Mouse (Mus musculus) heart, embryonic 15.5 days (tissue): ENCODE results near the gene Olfr672. TPM values are rescaled to one million over a fixed set of nuclear protein-coding genes. Genes with fewer than 3 reads are reported as not detected.
"Not testable (repeated sequence)": the region's sequence is repeated elsewhere in the genome, so short reads cannot be mapped to it uniquely, and the experiment has no call there.

Source experiments
- ATAC-seq: fragments of 200-750 bp; cut with Nextera tagmentation; replicated peaks from 2 replicates; pipeline ENCODE4 v1.8.0; 2017; ENCODE audit warnings: low read depth, moderate TSS enrichment; ENCODE audit not compliant: insufficient number of reproducible peaks, insufficient read depth, low FRiP score
- H3K27ac ChIP-seq: fragments of 300-500 bp; sonication (generic); 2 replicates; pipeline ENCODE4 v1.5.1; 2015; ENCODE audit warnings: mild to moderate bottlenecking, inconsistent platforms
- H3K27me3 ChIP-seq: fragments of 300-500 bp; sonication (generic); 2 replicates; pipeline ENCODE4 v1.6.1; 2015; ENCODE audit warnings: inconsistent platforms
- H3K36me3 ChIP-seq: fragments of 300-500 bp; sonication (generic); 2 replicates; pipeline ENCODE4 v1.6.1; 2015; ENCODE audit warnings: mild to moderate bottlenecking, inconsistent platforms
- H3K4me1 ChIP-seq: fragments of 300-500 bp; sonication (generic); replicated peaks from 2 replicates; pipeline ENCODE4 v1.6.1; 2015; ENCODE audit warnings: inconsistent platforms
- H3K4me2 ChIP-seq: fragments of 300-500 bp; sonication (generic); 2 replicates; pipeline ENCODE4 v1.6.1; 2015; ENCODE audit warnings: inconsistent platforms, mild to moderate bottlenecking, moderate library complexity
- H3K4me3 ChIP-seq: fragments of 300-500 bp; sonication (generic); 2 replicates; pipeline ENCODE4 v1.5.1; 2015; ENCODE audit warnings: mild to moderate bottlenecking, inconsistent platforms
- H3K9ac ChIP-seq: fragments of 300-500 bp; sonication (generic); 2 replicates; pipeline ENCODE4 v1.6.1; 2015; ENCODE audit warnings: mild to moderate bottlenecking, inconsistent platforms
- H3K9me3 ChIP-seq: fragments of 300-500 bp; sonication (generic); replicated peaks from 2 replicates; pipeline ENCODE4 v1.6.1; 2016; ENCODE audit warnings: inconsistent platforms
- WGBS: fragments of 180-500 bp; shearing (Covaris S2); methylation state at CpG from one replicate; pipeline ENCODE4 v1.1.7; 2015; ENCODE audit warnings: mixed read lengths; 5-methylcytosine and 5-hydroxymethylcytosine counted together
- polyA plus RNA-seq: library from polyadenylated mRNA; unstranded; fragments of >200 nt; fragmentation: Nextera tagmentation; extraction: Ambion mirVana; gene quantifications from 2 replicates; pipeline ENCODE4 v1.2.1, GENCODE M21; 2015

The Olfr672 gene
- polyA plus RNA-seq = not detected in 2 replicates

DNA sequence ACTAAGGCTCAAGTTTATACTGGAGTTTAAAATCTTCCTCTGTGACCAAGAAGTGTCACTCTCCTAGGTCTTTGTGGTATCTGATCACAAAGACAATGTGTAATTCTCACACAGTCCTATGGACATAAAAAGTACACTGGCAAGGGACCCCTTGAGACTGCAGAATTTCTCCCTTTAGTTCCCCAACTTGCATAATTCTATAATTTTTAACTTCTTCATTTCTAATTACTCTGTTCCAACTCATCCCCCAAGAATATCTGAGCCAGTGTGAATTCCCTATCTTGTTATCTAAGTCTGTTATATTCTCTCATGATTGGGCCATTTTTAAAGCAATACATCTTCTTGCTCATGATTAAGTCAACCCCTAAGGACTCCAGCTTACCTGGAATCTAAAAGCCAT is at the start of gene Olfr672:
Gene Olfr672 (minus strand): TSS at position 101 of the 400 bp plus-strand sequence.
- no peak for ATAC-seq

DNA sequence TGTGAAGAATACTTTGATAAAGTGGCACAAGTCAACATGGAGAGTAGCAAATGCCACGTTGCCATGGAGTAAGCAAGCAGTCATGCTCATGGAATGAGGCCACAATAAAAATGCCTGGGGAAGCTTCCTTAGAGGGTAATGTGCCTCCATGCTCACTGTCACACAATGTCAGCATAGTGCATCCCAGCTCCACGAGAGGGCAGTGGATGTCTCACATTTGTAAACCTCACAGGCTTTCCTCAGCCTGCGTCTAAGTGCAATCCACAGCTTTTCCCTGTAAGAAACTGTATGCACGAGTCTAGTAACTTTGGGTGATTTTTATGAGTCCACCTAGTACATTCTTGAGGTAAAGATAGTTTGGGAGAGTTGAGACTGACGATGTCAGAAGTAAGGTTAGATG is 32.0 kb upstream of the Olfr672 start:
- H3K27me3 ChIP-seq, H3K36me3 ChIP-seq, H3K4me2 ChIP-seq, H3K9ac ChIP-seq, H3K9me3 ChIP-seq, H3K4me1 ChIP-seq, H3K27ac ChIP-seq, H3K4me3 ChIP-seq, ATAC-seq: not testable (repeated sequence)
- WGBS = 51% methylated on average over 5 of the region's 5 CpGs

More for the DNA sequence above, at the start of gene Olfr672:
- Histone ChIP-seq H3K4me2 (no peak within 1 kb of the TSS), H3K27me3 (no peaks in the 10 kb centered on the region), H3K4me1 (no peaks in the 10 kb centered on the region), H3K36me3 (no peaks in the 10 kb centered on the region), H3K9me3 (no peaks in the 10 kb centered on the region), H3K4me3 (no peak within 1 kb of the TSS), H3K27ac (no peak within 1 kb of the TSS), H3K9ac (no peak within 1 kb of the TSS)

DNA sequence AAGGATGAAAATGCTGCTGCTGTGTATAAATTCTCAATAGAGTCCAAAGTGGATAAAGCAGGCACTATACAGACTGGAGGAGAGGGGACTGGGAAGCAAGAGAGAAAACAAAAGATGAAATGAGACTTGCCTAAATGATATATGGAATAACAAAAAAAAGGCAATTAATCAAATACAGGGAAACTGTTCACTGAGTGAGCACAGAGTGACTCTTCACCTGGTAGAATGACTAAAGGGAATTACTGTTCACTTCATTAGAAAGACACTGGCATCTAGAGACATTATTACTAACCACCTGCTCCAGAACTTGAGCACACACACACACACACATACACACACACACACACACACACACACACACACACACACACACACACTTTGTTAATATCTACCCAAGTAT is 30.6 kb upstream of the Olfr672 start, which contains the start of gene Olfr676:
Gene Olfr676 (plus strand): TSS at position 301 of the 400 bp plus-strand sequence.
- Histone ChIP-seq H3K27me3 (no peaks in the 10 kb centered on the region), H3K9me3 (no peaks in the 10 kb centered on the region), H3K36me3 (no peaks in the 10 kb centered on the region), H3K4me3 (no peak within 1 kb of the TSS), H3K4me1 (no peaks in the 10 kb centered on the region), H3K27ac (no peak within 1 kb of the TSS), H3K9ac (no peak within 1 kb of the TSS), H3K4me2 (no peak within 1 kb of the TSS)
- no peak for ATAC-seq

DNA sequence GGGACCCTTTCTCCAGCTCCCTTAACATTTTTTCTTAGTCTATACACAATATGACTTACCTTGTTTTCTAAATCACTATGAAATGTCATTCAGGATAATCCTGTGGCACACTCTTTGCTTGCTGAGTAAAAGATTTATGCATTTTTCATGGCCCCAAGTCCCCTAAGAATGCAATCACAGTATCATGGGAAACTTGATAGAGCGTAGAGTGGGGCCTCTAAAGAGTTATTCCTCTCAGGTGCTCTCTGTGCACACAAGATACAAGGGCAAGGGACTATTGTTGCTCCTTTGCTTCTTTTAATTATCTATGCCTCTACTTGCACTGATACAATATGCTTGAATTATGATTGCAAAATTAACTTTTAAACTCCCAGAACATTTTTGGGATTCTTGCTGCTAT is 26.5 kb upstream of the Olfr672 start, which contains the start of gene Olfr675:
Gene Olfr675 (minus strand): TSS at position 101 of the 400 bp plus-strand sequence.
- Histone ChIP-seq H3K36me3 (no peaks in the 10 kb centered on the region), H3K4me3 (no peak within 1 kb of the TSS), H3K4me1 (no peaks in the 10 kb centered on the region), H3K4me2 (no peak within 1 kb of the TSS), H3K27ac (no peak within 1 kb of the TSS), H3K9ac (no peak within 1 kb of the TSS), H3K27me3 (no peaks in the 10 kb centered on the region), H3K9me3 (no peaks in the 10 kb centered on the region)
- WGBS = 77% methylated on average over 1 of the region's 1 CpGs
- no peak for ATAC-seq

DNA sequence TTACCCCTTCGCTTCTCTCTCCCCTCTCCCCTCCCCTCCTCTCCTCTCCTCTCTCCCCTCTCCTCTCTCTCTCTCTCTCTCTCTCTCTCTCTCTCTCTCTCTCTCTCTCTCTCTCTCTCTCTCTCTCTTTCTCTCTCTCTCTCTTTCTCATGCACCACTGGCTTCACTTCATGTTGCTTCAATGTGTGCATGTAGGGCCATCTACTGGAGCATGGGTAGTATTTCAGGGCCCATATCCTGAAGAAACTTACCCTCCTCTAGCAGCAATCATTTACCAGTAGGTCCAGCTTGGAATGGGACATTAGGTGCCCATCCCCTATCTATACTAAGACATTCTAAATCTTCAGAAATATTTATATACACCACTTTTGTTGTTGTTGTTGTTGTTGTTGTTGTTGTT is 20.7 kb upstream of the Olfr672 start:
- no peaks in the 10 kb centered on the region for H3K27me3 ChIP-seq
- H3K4me2 ChIP-seq = no peak overlapping the region
- no peak for ATAC-seq
- H3K4me3 ChIP-seq = no peak overlapping the region
- no peaks in the 10 kb centered on the region for H3K4me1 ChIP-seq
- H3K27ac ChIP-seq = no peak overlapping the region
- H3K36me3 ChIP-seq = no peaks in the 10 kb centered on the region
- no peaks in the 10 kb centered on the region for H3K9me3 ChIP-seq
- no peak overlapping the region for H3K9ac ChIP-seq
- 57% methylated on average over 1 of the region's 1 CpGs for WGBS

DNA sequence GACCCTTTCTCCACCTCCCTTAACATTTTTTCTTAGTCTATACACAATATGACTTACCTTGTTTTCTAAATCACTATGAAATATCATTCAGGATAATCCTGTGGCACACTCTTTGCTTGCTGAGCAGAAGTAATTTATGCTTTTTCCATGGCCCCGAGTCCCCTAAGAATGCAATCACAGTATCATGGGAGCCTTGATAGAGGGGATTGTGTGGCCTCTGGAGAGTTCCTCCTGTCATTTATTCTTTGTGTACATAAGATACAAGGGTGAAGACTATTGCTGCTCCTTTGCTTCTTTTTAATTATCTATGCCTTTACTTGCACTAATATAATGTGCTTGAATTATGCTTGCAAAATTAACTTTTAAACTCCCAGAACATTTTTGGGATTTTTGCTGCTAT is 22.8 kb downstream of the Olfr672 start, which contains the start of gene Olfr671:
Gene Olfr671 (minus strand): TSS at position 101 of the 400 bp plus-strand sequence.
- no peak for ATAC-seq
- no peak within 1 kb of the TSS for H3K27ac ChIP-seq
- no peak within 1 kb of the TSS for H3K9ac ChIP-seq
- no peaks in the 10 kb centered on the region for H3K4me1 ChIP-seq
- no peak within 1 kb of the TSS for H3K4me3 ChIP-seq
- 63% methylated on average over 1 of the region's 1 CpGs for WGBS
- no peaks in the 10 kb centered on the region for H3K27me3 ChIP-seq
- H3K4me2 ChIP-seq = no peak within 1 kb of the TSS
- H3K36me3 ChIP-seq = no peaks in the 10 kb centered on the region
- no peaks in the 10 kb centered on the region for H3K9me3 ChIP-seq

DNA sequence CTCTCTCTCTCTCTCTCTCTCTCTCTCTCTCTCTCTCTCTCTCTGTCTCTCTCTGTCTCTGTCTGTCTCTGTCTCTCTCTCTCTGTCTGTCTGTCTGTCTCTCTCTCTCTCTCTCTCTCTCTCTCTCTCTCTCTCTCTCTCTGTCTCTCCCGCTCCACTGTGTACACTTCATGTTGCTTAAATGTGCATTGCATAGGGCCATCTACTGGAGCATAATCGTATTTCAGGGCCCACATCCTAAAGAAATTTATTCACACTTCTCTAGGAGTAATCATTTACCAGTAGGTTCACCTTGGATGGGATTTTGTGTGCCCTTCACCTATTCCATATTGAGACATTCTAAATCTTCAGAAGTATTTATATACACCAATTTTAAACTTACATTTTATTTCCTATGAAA is 29.3 kb downstream of the Olfr672 start:
- 62% methylated on average over 2 of the region's 2 CpGs for WGBS
- H3K4me3 ChIP-seq, H3K4me2 ChIP-seq, H3K9me3 ChIP-seq, H3K27me3 ChIP-seq, H3K36me3 ChIP-seq, H3K9ac ChIP-seq, H3K4me1 ChIP-seq, ATAC-seq, H3K27ac ChIP-seq: not testable (repeated sequence)

DNA sequence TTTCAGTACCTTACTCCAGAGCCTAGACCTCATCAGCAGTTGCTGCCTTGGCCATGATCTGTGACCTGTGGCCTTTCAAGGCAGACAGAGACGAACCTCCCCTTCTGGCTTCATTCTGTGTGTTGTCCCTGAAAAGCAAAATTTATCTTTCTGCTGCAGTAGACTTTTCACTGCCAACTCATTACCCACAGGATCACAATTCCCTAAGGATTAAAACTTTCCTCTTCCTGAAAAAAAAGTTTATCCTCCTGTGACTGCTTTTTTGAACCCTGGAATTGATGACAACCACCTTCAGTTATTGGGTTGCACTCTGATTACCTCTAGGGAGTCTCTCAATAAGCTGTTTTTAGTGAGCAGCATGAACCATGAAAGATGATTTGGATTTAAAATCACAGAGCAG is 39.3 kb downstream of the Olfr672 start, which contains the start of gene Olfr670:
Gene Olfr670 (minus strand): TSS at position 101 of the 400 bp plus-strand sequence.
- Histone ChIP-seq H3K9ac (no peak within 1 kb of the TSS), H3K36me3 (no peaks in the 10 kb centered on the region), H3K4me3 (no peak within 1 kb of the TSS), H3K27me3 (no peaks in the 10 kb centered on the region), H3K9me3 (no peaks in the 10 kb centered on the region), H3K4me1 (no peaks in the 10 kb centered on the region), H3K27ac (no peak within 1 kb of the TSS), H3K4me2 (no peak within 1 kb of the TSS)
- 45% methylated on average over 1 of the region's 1 CpGs for WGBS
- no peak for ATAC-seq

DNA sequence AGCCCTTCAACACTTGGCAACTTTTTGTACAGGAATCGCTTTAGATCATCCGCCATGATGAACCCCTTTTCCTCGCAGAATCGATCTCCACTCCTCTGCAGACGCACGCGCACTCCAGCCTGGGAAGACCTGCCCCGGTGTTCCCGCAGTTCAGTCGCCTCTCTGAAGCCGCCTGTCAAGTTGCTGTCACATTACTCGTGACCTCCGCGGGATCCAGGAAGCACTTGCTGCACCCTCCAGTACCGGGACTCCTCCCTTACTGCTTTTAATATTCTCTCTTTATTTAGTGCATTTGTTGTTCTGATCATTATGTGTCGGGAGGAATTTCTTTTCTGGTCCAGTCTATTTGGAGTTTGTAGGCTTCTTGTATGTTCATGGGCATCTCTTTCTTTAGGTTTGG is 51.6 kb downstream of the Olfr672 start:
- H3K36me3 ChIP-seq, ATAC-seq, H3K4me3 ChIP-seq, H3K27ac ChIP-seq, H3K27me3 ChIP-seq, H3K4me2 ChIP-seq, H3K9ac ChIP-seq, H3K9me3 ChIP-seq, H3K4me1 ChIP-seq: not testable (repeated sequence)
- 89% methylated on average over 16 of the region's 16 CpGs for WGBS

Other genes starting within 250 kb of the Olfr672 start
- not detected in 2 replicates for gene Usp17le, start 224.6 kb downstream of the Olfr672 start, polyA plus RNA-seq
- not detected in 2 replicates for gene Usp17lb, start 159.4 kb downstream of the Olfr672 start, polyA plus RNA-seq
- not detected in 2 replicates for gene Usp17la, start 145.0 kb downstream of the Olfr672 start, polyA plus RNA-seq
- gene Olfr665, start 124.0 kb downstream of the Olfr672 start, polyA plus RNA-seq = not detected in 2 replicates
- not detected in 2 replicates for gene Olfr666, start 106.1 kb downstream of the Olfr672 start, polyA plus RNA-seq
- gene Olfr667, start 80.5 kb downstream of the Olfr672 start, polyA plus RNA-seq = not detected in 2 replicates
- not detected in 2 replicates for gene Olfr668, start 74.0 kb downstream of the Olfr672 start, polyA plus RNA-seq
- not detected in 2 replicates for gene Olfr669, start 67.8 kb downstream of the Olfr672 start, polyA plus RNA-seq
- not detected in 2 replicates for gene Olfr670, start 39.4 kb downstream of the Olfr672 start, polyA plus RNA-seq
- gene Olfr671, start 22.9 kb downstream of the Olfr672 start, polyA plus RNA-seq = not detected in 2 replicates
- gene Olfr675, start 26.4 kb upstream of the Olfr672 start, polyA plus RNA-seq = not detected in 2 replicates
- gene Olfr676, start 30.7 kb upstream of the Olfr672 start, polyA plus RNA-seq = not detected in 2 replicates
- gene Olfr677, start 49.3 kb upstream of the Olfr672 start, polyA plus RNA-seq = not detected in 2 replicates
- gene Olfr678, start 62.4 kb upstream of the Olfr672 start, polyA plus RNA-seq = not detected in 2 replicates
- not detected in 2 replicates for gene Olfr679, start 79.2 kb upstream of the Olfr672 start, polyA plus RNA-seq
- not detected in 2 replicates for gene Olfr680-ps1, start 90.8 kb upstream of the Olfr672 start, polyA plus RNA-seq
- gene Olfr681, start 114.8 kb upstream of the Olfr672 start, polyA plus RNA-seq = not detected in 2 replicates
- gene Olfr683, start 145.0 kb upstream of the Olfr672 start, polyA plus RNA-seq = not detected in 2 replicates
- not detected in 2 replicates for gene Olfr684, start 161.6 kb upstream of the Olfr672 start, polyA plus RNA-seq
- not detected in 2 replicates for gene Olfr685, start 184.0 kb upstream of the Olfr672 start, polyA plus RNA-seq
- gene Olfr686, start 205.5 kb upstream of the Olfr672 start, polyA plus RNA-seq = not detected in 2 replicates